Mouse (Mus musculus) myocyte (in vitro differentiated cells): Measurements from ENCODE around the gene Pank3. TPM values are rescaled to one million over a fixed set of nuclear protein-coding genes. Genes with fewer than 3 reads are reported as not detected.
"Not testable (repeated sequence)": the region's sequence is repeated elsewhere in the genome, so short reads cannot be mapped to it uniquely, and the experiment has no call there.

Experiments
- H3K27me3 ChIP-seq: one replicate; pipeline ENCODE4 v1.6.1; 2011; ENCODE audit not compliant: control insufficient read depth, insufficient read depth, insufficient read length
- H3K36me3 ChIP-seq: one replicate; pipeline ENCODE4 v1.6.1; 2011; ENCODE audit not compliant: control insufficient read depth, insufficient read depth
- H3K4me2 ChIP-seq: one replicate; pipeline ENCODE4 v1.6.1; 2011; ENCODE audit warnings: low read depth, control low read depth
- H3K4me3 ChIP-seq: one replicate; pipeline ENCODE4 v1.5.1; 2011; ENCODE audit warnings: mild to moderate bottlenecking, control low read depth, moderate library complexity
- H3K79me2 ChIP-seq: one replicate; pipeline ENCODE4 v1.6.1; 2011; ENCODE audit not compliant: control insufficient read depth, insufficient read depth
- H3ac ChIP-seq: one replicate; pipeline ENCODE4 v1.6.1; 2011; ENCODE audit not compliant: control insufficient read depth, insufficient read length
- CEBPB ChIP-seq: IDR thresholded peaks from 2 replicates; pipeline ENCODE4 v1.6.1; 2011; ENCODE audit warnings: mild to moderate bottlenecking, moderate library complexity; ENCODE audit not compliant: poor library complexity, insufficient read depth, severe bottlenecking
- E2F4 ChIP-seq: IDR thresholded peaks from one replicate; pipeline ENCODE4 v1.6.1; 2011; ENCODE audit warnings: mild to moderate bottlenecking, control low read depth, moderate library complexity; ENCODE audit not compliant: insufficient read depth
- MAX ChIP-seq: IDR thresholded peaks from one replicate; pipeline ENCODE4 v1.6.1; 2011; ENCODE audit warnings: low read depth, mild to moderate bottlenecking, control low read depth
- MYOD1 ChIP-seq, 3 experiments: IDR thresholded peaks; one replicate each; pipeline ENCODE4 v1.6.1; 2011; ENCODE audit warnings: control low read depth in 2 of 3, low read depth in 2 of 3, mild to moderate bottlenecking in 2 of 3, moderate library complexity in 1 of 3; ENCODE audit not compliant: insufficient read length in 2 of 3, control insufficient read depth in 1 of 3
- MYOG ChIP-seq, 3 experiments: IDR thresholded peaks; one replicate each; pipeline ENCODE4 v1.6.1; 2011; ENCODE audit warnings: control low read depth in 2 of 3, low read depth in 2 of 3, mild to moderate bottlenecking in 2 of 3; ENCODE audit not compliant: insufficient read length in 2 of 3, control insufficient read depth in 1 of 3, insufficient read depth in 1 of 3
- POLR2A ChIP-seq: IDR thresholded peaks from one replicate; pipeline ENCODE4 v1.6.1; 2011; ENCODE audit warnings: low read depth, mild to moderate bottlenecking, control low read depth, moderate library complexity; ENCODE audit not compliant: insufficient read length
- POLR2AphosphoS2 ChIP-seq: IDR thresholded peaks from one replicate; pipeline ENCODE4 v1.6.1; 2011; ENCODE audit warnings: low read depth, control low read depth; ENCODE audit not compliant: insufficient read length
- REST ChIP-seq: IDR thresholded peaks from one replicate; pipeline ENCODE4 v1.6.1; 2011; ENCODE audit warnings: mild to moderate bottlenecking, control low read depth, moderate library complexity; ENCODE audit not compliant: insufficient read depth, insufficient read length
- SRF ChIP-seq: IDR thresholded peaks from one replicate; pipeline ENCODE4 v1.6.1; 2011; ENCODE audit warnings: low read depth; ENCODE audit not compliant: control insufficient read depth, insufficient read length
- TCF12 ChIP-seq: IDR thresholded peaks from one replicate; pipeline ENCODE4 v1.6.1; 2011; ENCODE audit warnings: mild to moderate bottlenecking, control low read depth; ENCODE audit not compliant: poor library complexity, insufficient read depth, severe bottlenecking
- TCF3 ChIP-seq: IDR thresholded peaks from one replicate; pipeline ENCODE4 v1.6.1; 2011; ENCODE audit warnings: low read depth, control low read depth; ENCODE audit not compliant: insufficient read length
- USF1 ChIP-seq: IDR thresholded peaks from one replicate; pipeline ENCODE4 v1.6.1; 2011; ENCODE audit warnings: low read depth, mild to moderate bottlenecking, control low read depth, moderate library complexity
- polyA plus RNA-seq: library from polyadenylated mRNA; unstranded; fragments of >200 nt; fragmentation: generic; extraction: Trizol; gene quantifications from one replicate; pipeline ENCODE4 v1.2.1, GENCODE M21; 2012; ENCODE audit warnings: missing spikeins

Gene Pank3
- polyA plus RNA-seq, 1 experiment, result 8.6 TPM

GRCm38 (mm10) chr11:35784537-35784936 lies 15.3 kb downstream of the Pank3 start:
- Histone ChIP-seq H3K36me3 (peaks cover 76% of the 10 kb centered on the region), H3ac (no peak overlapping the region), H3K4me2 (no peak overlapping the region), H3K4me3 (no peak overlapping the region), H3K79me2 (peaks cover 17% of the 10 kb centered on the region), H3K27me3 (no peaks in the 10 kb centered on the region)
- TF ChIP-seq E2F4 (no peak), MYOG (IDR thresholded peaks at IDR 0.05; ENCODE audit: control insufficient read depth in 1 of 3, insufficient read depth in 1 of 3, insufficient read length in 2 of 3, low read depth in 2 of 3) (no peak), SRF (no peak)

GRCm38 (mm10) chr11:35788443-35788842 lies 19.2 kb downstream of the Pank3 start:
- Histone ChIP-seq H3K4me3 (no peak overlapping the region), H3K27me3 (no peaks in the 10 kb centered on the region), H3ac (no peak overlapping the region), H3K79me2 (no peaks in the 10 kb centered on the region), H3K4me2 (no peak overlapping the region), H3K36me3 (peaks cover 38% of the 10 kb centered on the region)
- TF ChIP-seq E2F4 (no peak), MAX (no peak), TCF12 (no peak), POLR2A (no peak), USF1 (no peak), CEBPB (no peak)

GRCm38 (mm10) chr11:35792800-35793199 lies 23.5 kb downstream of the Pank3 start:
- not testable (repeated sequence) for H3K4me3 ChIP-seq, H3ac ChIP-seq, H3K79me2 ChIP-seq, H3K36me3 ChIP-seq, H3K4me2 ChIP-seq, H3K27me3 ChIP-seq

- Histone ChIP-seq H3K4me3 (no peak overlapping the region), H3K27me3 (no peaks in the 10 kb centered on the region)
- TF ChIP-seq USF1 (no peak), MYOG (IDR thresholded peaks at IDR 0.05; ENCODE audit: control insufficient read depth in 1 of 3, insufficient read depth in 1 of 3, insufficient read length in 2 of 3, low read depth in 2 of 3) (no peak), REST (no peak), TCF3 (no peak)
These were observed 28.6 kb downstream of the Pank3 start for GRCm38 (mm10) chr11:35797751-35798494.

GRCm38 (mm10) chr11:35798495-35798820 lies 29.2 kb downstream of the Pank3 start:
- no peak for TF ChIP-seq SRF
- no peak for TF ChIP-seq TCF12
- TF ChIP-seq MYOG (IDR thresholded peaks at IDR 0.05; ENCODE audit: control insufficient read depth in 1 of 3, insufficient read depth in 1 of 3, insufficient read length in 2 of 3, low read depth in 2 of 3), result no peak
- no peak for TF ChIP-seq USF1
- TF ChIP-seq E2F4, result no peak
- TF ChIP-seq POLR2AphosphoS2, result no peak
- TF ChIP-seq REST, result no peak
- no peak for TF ChIP-seq TCF3
- no peak for TF ChIP-seq MYOD1 (IDR thresholded peaks at IDR 0.05; ENCODE audit: control insufficient read depth in 1 of 3, insufficient read length in 2 of 3, low read depth in 2 of 3)
- no peak for TF ChIP-seq MAX
- no peak for TF ChIP-seq POLR2A
- TF ChIP-seq CEBPB, result no peak
- Histone ChIP-seq H3K27me3 (no peaks in the 10 kb centered on the region), H3K36me3 (no peaks in the 10 kb centered on the region), H3K4me3 (no peak overlapping the region), H3K4me2 (no peak overlapping the region), H3ac (no peak overlapping the region), H3K79me2 (no peaks in the 10 kb centered on the region)

More at GRCm38 (mm10) chr11:35797751-35798494, 28.6 kb downstream of the Pank3 start:
- Histone ChIP-seq H3ac (no peak overlapping the region), H3K36me3 (no peaks in the 10 kb centered on the region), H3K79me2 (no peaks in the 10 kb centered on the region), H3K4me2 (no peak overlapping the region)

- Histone ChIP-seq H3K4me2 (no peak within 1 kb of the TSS), H3K27me3 (no peaks in the 10 kb centered on the region), H3ac (no peak within 1 kb of the TSS), H3K4me3 (no peak within 1 kb of the TSS), H3K79me2 (no peaks in the 10 kb centered on the region), H3K36me3 (no peaks in the 10 kb centered on the region)
- TF ChIP-seq TCF12 (no peak), REST (peak; percentile 94), POLR2AphosphoS2 (no peak), USF1 (no peak), TCF3 (no peak), MYOG (IDR thresholded peaks at IDR 0.05; ENCODE audit: control insufficient read depth in 1 of 3, insufficient read depth in 1 of 3, insufficient read length in 2 of 3, low read depth in 2 of 3) (no peak)
These were observed 29.6 kb downstream of the Pank3 start, which contains the start of gene Fbll1 for GRCm38 (mm10) chr11:35798874-35799273. Gene Fbll1, minus strand, starts transcription at chr11:35798884.
